Mouse (Mus musculus) T-helper 2 cell (primary cell): ENCODE measurements around the gene Dhfr.

ENCODE experiments used
- in situ Hi-C: fragments of 300-600 bp; cut with MboI, MseI; formaldehyde crosslinking; loops from one replicate; pipeline ENCODE4 v1.15.1; 2025; ENCODE audit warnings: high pct_unique_total_duplicates

The Dhfr gene

GRCm38 (mm10) chr13:92354456-92355271 is at the start of gene Dhfr, which contains the start of gene Msh3:
TSS of gene Dhfr (plus strand) at chr13:92354726.
TSS of gene Msh3 (minus strand) at chr13:92355003.
- in situ Hi-C loops = no loop called here

- in situ Hi-C loops = no loop called here
Measured at GRCm38 (mm10) chr13:92305680-92306079, 48.8 kb upstream of the Dhfr start, which contains the start of gene Gm20379. TSS of gene Gm20379 (plus strand) at chr13:92305980.

GRCm38 (mm10) chr13:92314613-92315012 is 39.9 kb upstream of the Dhfr start:
- in situ Hi-C loops = no loop called here

GRCm38 (mm10) chr13:92320770-92321169 is 33.8 kb upstream of the Dhfr start:
- in situ Hi-C loops = no loop called here

- in situ Hi-C loops = loop anchor here (25.0 kb wide), 1 partner anchor 414 kb away; no protein-coding TSS in a partner anchor
Measured at GRCm38 (mm10) chr13:92326030-92326429, 28.5 kb upstream of the Dhfr start.

GRCm38 (mm10) chr13:92328000-92328399 is 26.5 kb upstream of the Dhfr start:
- in situ Hi-C loops = loop anchor here (25.0 kb wide), 1 partner anchor 416 kb away; no protein-coding TSS in a partner anchor

- in situ Hi-C loops = loop anchor here (25.0 kb wide), 1 partner anchor 418 kb away; no protein-coding TSS in a partner anchor
Measured at GRCm38 (mm10) chr13:92330621-92331020, 23.9 kb upstream of the Dhfr start.

- in situ Hi-C loops = loop anchor here (25.0 kb wide), 1 partner anchor 420 kb away; no protein-coding TSS in a partner anchor
Measured at GRCm38 (mm10) chr13:92332103-92332879, 22.2 kb upstream of the Dhfr start.

- in situ Hi-C loops = loop anchor here (25.0 kb wide), 1 partner anchor 425 kb away; no protein-coding TSS in a partner anchor
Measured at GRCm38 (mm10) chr13:92336857-92337256, 17.7 kb upstream of the Dhfr start.

GRCm38 (mm10) chr13:92337773-92338462 is 16.6 kb upstream of the Dhfr start:
- in situ Hi-C loops = loop anchor here (25.0 kb wide), 1 partner anchor 426 kb away; no protein-coding TSS in a partner anchor

- in situ Hi-C loops = loop anchor here (25.0 kb wide), 1 partner anchor 427 kb away; no protein-coding TSS in a partner anchor
Measured at GRCm38 (mm10) chr13:92339787-92340186, 14.7 kb upstream of the Dhfr start.

GRCm38 (mm10) chr13:92344033-92344432 is 10.5 kb upstream of the Dhfr start:
- in situ Hi-C loops = loop anchor here (25.0 kb wide), 1 partner anchor 432 kb away; no protein-coding TSS in a partner anchor

GRCm38 (mm10) chr13:92346338-92346737 is 8.2 kb upstream of the Dhfr start:
- in situ Hi-C loops = loop anchor here (25.0 kb wide), 1 partner anchor 434 kb away; no protein-coding TSS in a partner anchor

- in situ Hi-C loops = no loop called here
Measured at GRCm38 (mm10) chr13:92351100-92351499, 3.4 kb upstream of the Dhfr start.

- in situ Hi-C loops = no loop called here
Measured at GRCm38 (mm10) chr13:92353956-92354355, 570 bp upstream of the Dhfr start.

GRCm38 (mm10) chr13:92355272-92355643 is 732 bp downstream of the Dhfr start:
- in situ Hi-C loops = no loop called here

- in situ Hi-C loops = no loop called here
Measured at GRCm38 (mm10) chr13:92356376-92356775, 1.9 kb downstream of the Dhfr start.

- in situ Hi-C loops = no loop called here
Measured at GRCm38 (mm10) chr13:92357644-92358043, 3.1 kb downstream of the Dhfr start.

GRCm38 (mm10) chr13:92361609-92362008 is 7.1 kb downstream of the Dhfr start:
- in situ Hi-C loops = no loop called here

- in situ Hi-C loops = no loop called here
Measured at GRCm38 (mm10) chr13:92365312-92365711, 10.8 kb downstream of the Dhfr start.

GRCm38 (mm10) chr13:92370811-92371210 is 16.3 kb downstream of the Dhfr start:
- in situ Hi-C loops = no loop called here
